Mouse (Mus musculus) right cerebral cortex, postnatal 36 days (tissue): ENCODE results near the gene Slc16a1.
A peak's percentile ranks its signal among the peaks of the same experiment; 100 is the strongest.
"Not testable (repeated sequence)": the region's sequence is repeated elsewhere in the genome, so short reads cannot be mapped to it uniquely, and the experiment has no call there.

Experiments used
- DNase-seq, 2 experiments: peaks; one replicate each; pipeline ENCODE4 v3.0.0; 2022; ENCODE audit warnings: low spot score in 2 of 2, mixed read lengths in 1 of 2

Slc16a1 gene

DNA sequence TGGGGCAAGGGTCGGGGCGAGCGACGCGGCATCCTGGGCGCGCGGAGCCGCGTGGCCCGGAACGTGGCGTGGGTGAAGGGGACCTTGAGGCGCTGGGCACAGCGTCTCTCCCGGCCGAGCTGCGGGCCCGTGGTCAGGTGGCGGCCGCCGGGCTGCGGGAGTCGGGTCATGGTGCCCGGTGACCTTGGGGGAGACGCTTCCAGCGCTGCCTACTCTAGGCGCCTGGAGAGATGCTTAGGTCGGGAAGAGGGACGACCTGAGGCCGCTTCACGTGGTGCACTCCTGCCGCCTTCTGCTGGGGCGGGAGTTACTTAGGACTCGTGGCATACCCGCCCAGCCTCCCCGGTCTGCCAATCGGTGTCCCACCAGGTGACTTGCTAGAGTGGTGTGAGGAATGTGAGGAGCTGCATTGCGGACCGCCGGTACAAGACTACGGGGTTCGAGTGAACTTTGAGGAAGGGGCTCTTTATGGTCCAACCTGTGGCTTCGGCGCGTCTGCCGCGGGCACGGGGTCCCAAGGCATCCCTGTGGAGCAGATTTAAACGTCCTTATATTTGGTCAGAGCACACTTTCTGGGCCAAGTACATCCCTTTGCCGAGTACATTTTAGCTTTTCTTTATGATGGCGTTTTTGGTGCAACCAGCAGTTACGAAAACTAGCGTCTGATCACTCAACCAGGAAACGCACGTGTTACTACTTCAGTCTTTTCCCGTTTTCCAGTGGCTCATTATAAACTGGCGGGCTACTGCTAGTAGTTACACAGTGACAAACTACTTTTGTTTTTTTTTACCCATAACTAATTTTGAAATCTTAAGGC lies 672 bp downstream of the Slc16a1 start:
- peak; percentile 30 to 40 for DNase-seq

DNA sequence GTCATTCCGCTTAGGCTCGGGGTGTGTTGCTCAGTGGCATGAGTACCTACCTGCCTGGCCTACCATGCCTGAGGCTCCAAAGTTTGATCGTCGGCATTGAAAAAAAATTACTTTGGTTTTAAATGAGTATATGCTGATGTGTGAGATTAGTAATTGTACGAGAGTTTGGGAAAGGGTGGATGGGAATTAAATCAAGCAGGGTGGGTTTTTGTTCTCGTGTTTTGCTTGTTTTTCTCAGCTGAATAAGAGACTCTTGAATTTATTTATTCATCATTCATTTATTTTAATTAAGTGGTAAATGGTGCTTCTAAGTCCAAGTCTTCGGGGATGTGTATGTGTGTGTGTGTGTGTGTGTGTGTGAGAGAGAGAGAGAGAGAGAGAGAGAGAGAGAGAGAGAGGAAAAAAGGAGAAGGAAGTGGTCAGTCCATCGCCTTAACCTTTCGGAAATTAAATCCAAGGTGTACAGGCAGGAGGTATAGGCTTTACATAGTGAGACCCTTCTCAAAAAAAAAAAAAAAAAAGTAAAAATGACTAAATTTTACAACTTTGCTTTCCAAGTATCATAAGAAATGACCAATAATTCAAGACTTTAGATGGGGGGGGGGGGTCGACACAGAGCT lies 1.4 kb downstream of the Slc16a1 start:
- no peak for DNase-seq

DNA sequence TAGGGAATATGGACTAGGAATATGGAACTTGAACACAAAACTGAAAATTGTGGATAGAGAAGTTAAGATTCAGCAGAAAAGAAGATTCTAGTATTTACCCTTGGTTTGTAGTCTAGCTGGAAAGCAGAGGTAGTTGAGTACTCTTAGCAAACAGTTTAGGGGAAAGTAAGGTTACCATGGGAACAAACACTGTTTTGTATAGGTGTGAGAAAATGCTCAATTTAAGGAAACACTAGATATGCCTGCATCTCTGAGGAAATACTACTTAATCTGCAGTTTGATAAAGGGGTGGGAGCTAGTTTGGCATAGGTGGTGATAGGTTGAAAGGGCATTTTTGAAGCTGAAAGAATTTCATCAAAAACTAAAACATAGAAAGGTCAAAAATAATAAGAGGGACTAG lies 2.4 kb downstream of the Slc16a1 start:
- no peak for DNase-seq

DNA sequence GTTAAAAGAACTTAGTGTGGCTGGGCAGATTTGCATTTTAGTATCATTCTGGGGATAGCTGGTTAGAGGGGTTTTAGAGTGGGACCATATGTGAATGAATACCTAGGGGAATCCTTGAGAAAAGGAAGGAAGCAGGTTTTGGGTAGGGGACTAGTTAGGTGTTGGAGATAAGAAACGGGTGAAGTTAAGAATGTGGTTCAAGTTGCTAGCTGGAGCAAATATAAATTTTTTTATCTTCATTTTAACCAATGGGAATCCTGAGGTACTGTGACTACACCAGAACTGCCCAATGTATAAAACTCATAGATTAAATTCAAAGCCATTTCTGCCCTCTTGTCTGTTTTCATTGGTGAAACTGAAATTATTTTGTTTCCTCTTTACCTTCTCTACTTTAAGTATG lies 2.8 kb downstream of the Slc16a1 start:
- no peak for DNase-seq

DNA sequence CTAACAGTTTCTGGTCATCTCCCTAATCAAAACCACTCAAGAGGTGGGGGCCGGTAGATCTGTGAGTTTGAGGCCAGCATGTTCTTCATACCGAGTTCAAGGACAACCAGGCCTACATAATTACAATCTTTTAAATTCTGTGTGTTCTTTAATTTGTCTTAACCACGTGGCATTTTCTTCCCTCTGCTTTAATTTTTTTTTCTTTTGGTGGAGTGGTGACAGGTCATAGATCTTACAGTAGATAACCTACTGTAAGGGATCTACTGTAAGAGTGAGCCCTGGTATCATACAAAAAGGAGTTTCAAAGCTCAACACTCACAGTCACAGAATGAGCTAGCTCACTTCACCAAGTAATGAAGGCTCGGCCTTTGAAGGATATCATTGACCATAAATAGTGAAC lies 4.6 kb downstream of the Slc16a1 start:
- DNase-seq, result no peak

DNA sequence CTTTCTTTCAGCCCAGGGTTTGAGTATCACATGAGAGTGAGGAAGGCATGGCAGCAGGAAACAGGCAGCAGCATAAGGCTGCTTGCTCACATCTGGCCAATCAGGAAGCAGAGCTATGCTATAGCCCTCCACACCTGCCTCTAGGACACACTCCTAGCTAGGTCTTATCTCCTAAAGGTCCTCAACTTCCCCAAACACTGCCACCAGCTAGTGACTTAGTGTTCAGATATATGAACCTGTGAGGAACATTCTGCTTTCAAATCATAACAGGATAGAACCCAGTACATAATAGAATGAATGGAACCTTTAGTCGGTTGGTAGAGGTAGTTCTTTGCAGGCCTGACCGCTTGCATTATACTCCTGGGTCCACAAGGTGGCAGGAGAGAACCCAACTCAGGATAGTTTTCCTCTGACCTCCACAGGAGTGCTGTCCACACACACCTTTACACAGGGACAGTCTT lies 5.4 kb downstream of the Slc16a1 start:
- peak in 1 of 2 experiments; percentile 24 for DNase-seq

DNA sequence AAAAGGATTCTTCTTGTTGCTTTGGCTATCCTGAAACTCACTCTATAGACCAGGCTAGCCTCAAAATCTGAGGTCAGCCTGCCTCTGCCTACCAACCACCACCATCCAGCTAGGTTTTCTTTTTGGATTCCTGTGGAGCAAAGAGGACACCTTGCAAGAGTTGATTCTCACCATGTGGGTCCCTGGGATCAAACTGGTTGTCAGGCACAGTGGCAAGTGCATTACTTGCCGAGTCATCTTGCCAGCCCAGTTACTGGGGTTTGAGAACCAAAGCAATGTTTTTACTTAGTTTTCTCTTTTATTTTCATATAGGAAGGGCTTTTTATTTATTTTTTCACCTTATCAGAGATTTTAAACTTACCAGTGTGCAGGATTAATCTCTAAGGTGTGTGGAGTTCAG lies 5.9 kb downstream of the Slc16a1 start:
- DNase-seq, result no peak

DNA sequence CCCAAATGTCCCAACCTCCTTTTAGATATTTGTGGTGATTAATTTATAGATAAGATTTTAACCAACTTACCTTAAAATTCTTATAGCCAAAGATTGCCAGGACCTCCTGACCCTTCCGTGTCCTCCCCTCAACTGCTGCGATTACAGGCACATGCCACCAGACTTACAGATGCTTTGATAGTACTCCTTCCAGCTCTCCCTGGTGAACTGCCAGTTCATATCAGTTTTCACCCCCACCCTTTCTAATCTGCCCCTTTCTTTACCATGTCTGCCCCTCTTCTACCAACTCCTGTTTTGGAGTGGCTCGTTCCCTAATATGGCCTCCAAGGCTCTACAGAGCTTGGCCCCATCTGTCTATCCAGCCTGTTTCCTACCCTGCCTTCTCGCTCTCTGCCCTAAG lies 15.8 kb downstream of the Slc16a1 start:
- DNase-seq, result no peak

DNA sequence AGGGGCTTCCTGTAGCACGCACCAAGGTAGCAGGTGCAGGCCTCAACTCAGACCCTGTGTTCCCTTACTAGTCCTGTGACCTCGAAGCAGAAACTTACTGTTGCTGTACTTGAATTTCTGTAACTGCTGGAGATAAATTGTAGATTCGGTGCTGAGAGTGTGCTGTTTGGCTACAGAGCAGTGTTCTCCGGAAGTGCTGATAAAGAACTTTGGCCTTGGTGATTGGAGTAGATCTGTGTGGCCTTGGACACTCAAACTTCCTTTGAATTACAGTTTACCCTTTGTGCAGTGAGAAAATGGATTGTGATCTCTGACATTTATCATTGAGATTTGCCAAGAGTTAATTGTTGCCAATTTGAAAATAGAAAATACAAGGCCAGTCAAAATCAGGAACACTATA lies 16.5 kb downstream of the Slc16a1 start:
- no peak for DNase-seq

DNA sequence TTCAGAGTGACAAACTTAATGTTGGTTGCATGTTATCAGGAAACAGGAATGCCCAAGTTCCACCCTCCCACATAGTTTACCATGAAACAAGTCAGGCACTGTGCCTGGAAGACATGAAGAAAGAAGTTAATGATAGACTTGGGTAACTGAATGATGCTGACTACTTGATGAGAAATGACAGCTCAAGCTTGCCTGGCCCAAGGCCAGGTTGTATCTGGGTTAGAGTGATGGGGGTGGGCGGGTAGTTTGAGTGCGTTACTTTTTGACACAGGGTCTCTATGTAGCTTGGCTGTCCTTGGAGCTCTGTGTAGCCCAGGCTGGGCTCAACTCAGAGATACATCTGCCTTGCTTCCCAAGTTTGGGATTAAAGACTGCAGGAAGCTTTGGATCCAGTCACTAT lies 20.2 kb downstream of the Slc16a1 start:
- no peak for DNase-seq

DNA sequence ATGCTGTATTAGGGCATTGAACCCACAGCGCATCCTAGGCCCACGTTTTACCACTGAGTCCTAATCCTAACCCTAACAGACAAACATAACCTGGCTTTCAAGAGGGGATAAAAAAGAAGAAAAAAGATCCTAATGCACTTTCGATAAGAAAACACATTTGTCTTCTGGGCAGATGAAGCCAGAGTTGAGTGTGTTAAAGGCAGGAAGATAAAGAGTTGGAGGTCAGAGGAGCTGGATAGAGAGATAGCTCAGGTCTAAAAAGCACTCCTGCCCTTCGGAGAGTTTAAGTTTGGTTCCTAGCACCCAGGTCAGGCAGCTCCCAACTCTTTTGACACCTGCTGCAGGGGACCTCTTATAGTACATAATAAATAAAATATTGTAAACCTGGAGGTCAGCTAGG lies 21.3 kb downstream of the Slc16a1 start:
- no peak for DNase-seq

DNA sequence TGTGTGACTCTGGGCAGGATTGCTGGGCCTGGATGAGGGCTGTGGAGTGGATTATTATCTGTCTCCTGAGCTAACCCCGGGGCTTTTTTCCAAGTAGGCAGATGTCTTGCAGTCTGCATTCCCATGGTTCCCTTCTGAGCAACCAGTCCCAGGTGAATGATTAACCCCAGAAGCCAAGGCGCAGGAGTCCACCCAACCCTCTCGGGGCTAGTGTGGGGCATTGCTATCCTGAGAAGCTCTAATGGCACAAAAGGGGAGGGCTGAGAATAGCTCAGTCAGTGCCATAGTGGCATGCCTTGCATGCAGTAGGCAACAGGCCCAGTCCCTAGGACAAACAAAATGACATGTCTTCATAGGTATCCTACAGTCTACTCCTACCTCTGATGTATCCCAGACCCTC lies 22.1 kb downstream of the Slc16a1 start:
- DNase-seq, result no peak

DNA sequence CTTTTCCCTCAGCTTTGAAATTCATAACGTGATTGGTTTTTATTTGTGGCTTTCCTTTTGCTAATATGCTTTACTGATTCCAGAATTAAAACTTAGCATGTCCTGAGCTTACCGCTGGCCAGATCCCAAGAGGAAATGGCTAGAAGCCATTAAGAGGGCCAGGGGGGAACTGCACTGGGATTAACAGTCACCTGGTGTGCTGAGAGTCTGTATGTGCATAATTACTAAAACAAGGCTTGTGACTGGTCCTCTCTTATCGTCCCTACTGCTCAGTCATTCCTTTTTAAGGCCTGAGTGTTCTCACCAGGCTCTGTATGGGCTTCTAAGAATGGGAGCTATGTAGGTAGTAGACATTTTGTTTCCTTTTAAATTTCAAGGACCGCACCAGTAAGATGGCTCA lies 23.5 kb downstream of the Slc16a1 start:
- no peak for DNase-seq

DNA sequence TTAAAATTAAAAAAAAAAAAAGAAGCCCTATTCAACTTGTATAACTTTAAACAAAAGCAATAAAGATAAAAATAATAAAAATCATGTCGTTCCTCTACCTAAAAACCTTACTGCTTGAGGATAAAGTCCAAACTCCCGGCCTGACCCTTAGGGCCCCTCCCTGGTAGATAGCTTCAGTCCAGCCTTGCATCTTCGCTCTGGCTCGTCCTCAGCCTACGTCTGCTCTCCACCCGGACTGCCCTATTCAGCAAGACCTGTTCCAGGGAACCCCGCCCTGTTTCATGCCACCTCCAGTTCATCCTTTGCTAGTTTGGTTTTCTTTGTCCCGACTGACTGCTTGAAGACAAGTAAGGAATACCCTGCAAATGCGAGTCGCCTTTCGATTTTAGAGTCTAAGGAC lies 24.5 kb downstream of the Slc16a1 start:
- no peak for DNase-seq

DNA sequence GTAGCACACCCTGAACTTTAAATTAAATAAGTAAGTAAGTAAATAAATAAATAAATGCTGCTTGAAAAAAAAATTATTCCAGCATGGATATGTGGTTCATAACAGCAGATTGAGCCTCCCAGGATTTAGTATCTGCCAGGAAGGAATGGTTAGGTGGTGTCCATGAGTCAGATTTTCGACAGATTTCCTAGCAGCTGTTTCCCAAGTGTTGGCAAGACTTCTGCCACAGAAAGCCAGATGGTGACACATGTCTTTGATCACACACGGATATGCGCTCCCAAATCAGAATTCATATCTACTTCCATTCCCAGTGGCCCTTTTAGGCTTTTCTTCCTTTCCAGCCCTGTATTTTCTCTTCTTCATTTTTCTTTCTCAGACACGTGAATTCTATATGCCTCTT lies 28.5 kb downstream of the Slc16a1 start:
- DNase-seq, result peak; percentile 60 to 68

DNA sequence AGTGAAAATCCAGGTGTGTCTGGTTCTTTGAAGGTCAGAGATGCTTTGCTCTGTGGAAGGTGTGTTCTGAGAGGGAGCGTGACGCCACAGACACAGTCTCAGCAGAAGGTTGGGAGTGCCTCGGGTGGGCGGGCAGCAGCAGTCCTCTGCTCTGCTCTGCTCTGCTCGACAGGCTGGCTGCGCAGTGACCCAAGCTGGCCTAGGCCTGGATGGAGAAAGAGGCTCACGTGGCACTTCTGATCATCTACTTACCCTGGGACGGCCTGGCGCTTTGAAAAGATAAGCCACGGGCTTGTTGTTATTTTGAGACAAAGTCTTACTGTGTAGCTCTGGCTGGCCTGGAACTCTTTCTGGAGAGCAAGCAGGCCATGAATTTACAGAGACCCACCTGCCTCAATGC lies 29.0 kb downstream of the Slc16a1 start:
- no peak for DNase-seq

DNA sequence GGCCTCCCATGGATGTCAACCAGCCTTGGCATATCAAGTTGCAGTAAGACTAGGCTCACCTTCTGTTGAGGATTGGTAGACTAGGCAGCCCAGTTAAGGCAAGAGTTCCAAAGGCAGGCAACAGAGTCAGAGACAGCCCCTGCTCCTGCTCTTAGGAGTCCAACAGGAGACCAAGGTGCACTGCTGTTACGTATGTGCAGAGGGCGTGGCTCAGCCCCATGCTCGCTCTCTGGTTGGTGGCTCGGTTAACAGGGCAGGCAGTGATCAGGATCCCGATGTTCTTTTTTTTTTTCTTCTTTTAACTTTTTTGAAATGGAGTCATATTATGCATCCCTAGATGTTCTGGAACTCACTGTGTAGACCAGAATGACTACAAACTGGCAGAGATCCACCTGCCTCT lies 30.5 kb downstream of the Slc16a1 start:
- no peak for DNase-seq

DNA sequence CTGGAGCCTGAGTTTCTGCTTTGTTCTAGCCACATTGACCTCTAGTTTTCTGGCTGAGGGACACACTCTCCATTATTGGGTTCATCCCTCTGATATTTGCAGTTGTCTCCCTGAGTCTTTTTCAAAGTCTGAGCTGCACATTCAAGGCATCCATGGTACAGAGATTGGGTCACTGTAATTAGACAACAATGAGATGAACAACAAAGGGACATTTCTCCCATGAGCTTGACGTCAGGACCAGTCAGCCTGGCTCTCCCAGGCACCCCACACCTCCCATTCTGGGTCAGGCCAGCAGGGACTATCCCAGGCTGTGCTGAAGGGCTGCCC lies 31.4 kb downstream of the Slc16a1 start:
- no peak for DNase-seq

DNA sequence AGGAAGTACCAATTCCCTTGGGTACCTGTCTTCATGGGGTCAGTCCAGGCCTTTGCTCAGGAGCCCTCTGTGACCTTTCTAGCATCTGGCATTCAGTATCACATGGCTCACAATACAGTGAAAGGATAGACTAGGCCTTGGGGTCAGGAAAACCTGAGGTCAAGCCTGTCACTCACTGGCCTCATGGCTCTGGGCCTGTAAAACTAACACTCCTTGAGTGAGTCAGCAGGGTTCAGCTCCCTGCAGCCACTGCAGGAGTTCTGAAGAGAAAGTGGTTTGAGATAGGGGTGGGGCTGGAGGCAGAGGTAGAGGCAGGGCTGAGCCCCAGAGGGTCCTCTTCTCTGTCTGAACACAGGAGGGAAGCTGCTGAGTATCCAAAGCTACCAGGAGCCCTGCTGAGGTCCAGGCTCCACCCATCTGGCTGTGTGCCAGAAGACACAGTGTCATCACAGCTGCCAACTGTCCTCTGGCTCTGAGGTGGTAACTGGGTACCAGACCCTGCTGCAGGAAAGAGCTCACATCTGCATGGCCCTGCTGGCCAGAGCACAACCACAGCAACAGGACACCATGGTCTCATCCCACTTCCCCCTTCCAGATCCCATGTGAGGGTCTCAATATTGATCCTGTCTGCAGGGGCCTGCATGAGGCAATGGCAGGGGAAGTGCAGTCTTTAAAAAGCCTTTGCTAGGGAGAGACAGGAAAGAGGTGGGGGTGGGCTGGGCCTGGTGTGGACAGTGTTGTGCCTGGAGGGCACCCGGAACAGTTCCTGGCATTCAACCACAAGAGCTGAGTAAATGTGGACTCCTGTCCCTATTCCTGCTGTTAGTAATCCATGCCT lies 31.9 kb downstream of the Slc16a1 start:
- DNase-seq, result not testable (repeated sequence)

DNA sequence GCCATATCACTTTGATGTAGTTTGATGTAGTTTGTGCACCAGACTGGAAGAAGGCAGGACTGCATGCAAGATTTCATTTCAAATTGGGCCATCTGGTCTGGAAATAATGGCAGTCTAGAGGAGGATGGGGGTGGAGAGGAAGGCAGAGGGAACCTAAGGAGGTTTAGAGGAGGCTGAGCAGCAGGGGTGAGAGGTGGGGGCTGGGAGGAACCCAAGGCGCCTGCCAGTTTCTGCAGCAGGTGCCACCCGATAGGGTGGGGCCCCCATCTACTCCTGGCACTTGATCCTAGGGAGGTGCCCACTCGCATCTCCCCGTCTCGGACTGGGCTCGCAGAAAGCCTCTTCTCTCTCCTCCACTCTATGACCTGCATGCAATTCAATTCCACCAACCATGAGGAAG lies 33.1 kb downstream of the Slc16a1 start:
- no peak for DNase-seq

DNA sequence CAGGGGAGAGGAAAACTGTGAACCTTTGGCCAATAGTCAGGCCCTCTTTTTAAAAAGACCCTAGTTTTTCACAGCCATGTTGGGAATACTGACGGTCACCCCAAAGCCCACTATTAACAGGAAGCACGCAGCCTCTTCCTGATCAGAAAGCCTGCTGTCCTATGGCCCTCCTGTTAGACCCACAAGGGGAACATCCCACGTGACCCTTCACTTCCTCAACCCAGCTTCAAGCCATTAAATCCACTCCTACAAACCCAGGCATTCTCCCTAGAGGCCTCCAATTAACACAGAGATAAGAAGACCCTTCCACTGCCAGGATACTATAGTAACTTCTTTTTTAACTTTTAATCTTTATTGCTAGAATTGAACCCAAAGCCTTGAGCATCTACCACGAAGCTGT lies 33.6 kb downstream of the Slc16a1 start:
- DNase-seq, result no peak

DNA sequence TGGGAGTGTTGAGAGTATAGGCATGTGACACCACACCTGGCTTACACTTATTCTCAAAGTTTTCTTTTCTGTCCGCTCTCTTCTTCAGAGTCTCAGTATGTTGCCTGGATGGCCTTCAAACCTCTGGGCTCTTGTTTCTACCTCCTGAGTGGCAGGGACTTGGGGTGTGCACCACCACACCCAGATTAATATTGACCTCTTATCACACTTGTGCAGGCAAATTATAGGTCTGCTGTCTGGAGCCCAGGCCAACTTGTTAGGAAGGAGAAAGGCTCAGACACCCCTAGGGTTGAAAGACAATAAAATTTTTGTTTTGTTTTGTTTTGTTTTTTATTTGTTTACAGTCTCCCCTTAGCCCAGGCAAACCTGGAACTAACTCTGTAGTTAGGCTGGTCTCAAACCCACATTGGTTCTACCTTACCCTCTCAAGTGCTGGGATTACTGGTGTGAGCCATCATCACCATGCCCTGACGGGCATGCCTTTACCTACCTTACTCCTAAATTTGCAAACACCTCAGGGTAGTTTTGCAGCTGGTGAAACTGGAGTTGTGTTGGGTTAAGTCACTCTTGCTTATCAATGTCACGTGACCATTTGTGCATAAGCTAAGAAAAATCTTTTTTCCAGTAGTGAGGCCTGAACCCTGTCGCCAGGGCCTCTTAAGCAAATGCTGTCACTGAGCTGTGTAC lies 35.3 kb downstream of the Slc16a1 start:
- DNase-seq, result no peak
